Mouse (Mus musculus) C2C12 (cell line): ENCODE results near the gene Pax3. TPM values are rescaled to one million over a fixed set of nuclear protein-coding genes. Genes with fewer than 3 reads are reported as not detected.

ENCODE experiments used
- H3K27me3 ChIP-seq: one replicate; pipeline ENCODE4 v1.6.1; 2011; ENCODE audit not compliant: control insufficient read depth, insufficient read depth, insufficient read length
- H3K36me3 ChIP-seq: one replicate; pipeline ENCODE4 v1.6.1; 2011; ENCODE audit not compliant: control insufficient read depth, insufficient read depth
- H3K4me3 ChIP-seq: one replicate; pipeline ENCODE4 v1.5.1; 2011; ENCODE audit warnings: mild to moderate bottlenecking, control low read depth; ENCODE audit not compliant: poor library complexity, insufficient read depth, severe bottlenecking
- H3K79me2 ChIP-seq: one replicate; pipeline ENCODE4 v1.6.1; 2011; ENCODE audit not compliant: control insufficient read depth, insufficient read depth
- H3K79me3 ChIP-seq: one replicate; pipeline ENCODE4 v1.6.1; 2011; ENCODE audit warnings: low read depth, control low read depth
- H3ac ChIP-seq: one replicate; pipeline ENCODE3; 2011; ENCODE audit warnings: low read depth; ENCODE audit not compliant: control insufficient read depth, insufficient read length
- CEBPB ChIP-seq: IDR thresholded peaks from one replicate; pipeline ENCODE4 v1.6.1; 2011; ENCODE audit warnings: low read depth, mild to moderate bottlenecking, control low read depth, moderate library complexity
- CTCF ChIP-seq: IDR thresholded peaks from one replicate; pipeline ENCODE4 v1.5.1; 2011; ENCODE audit not compliant: control insufficient read depth, insufficient read depth, insufficient read length
- FOSL1 ChIP-seq: IDR thresholded peaks from one replicate; pipeline ENCODE4 v1.8.0; 2011; ENCODE audit warnings: mild to moderate bottlenecking, low read length; ENCODE audit not compliant: poor library complexity, insufficient read depth, severe bottlenecking
- MAX ChIP-seq: IDR thresholded peaks from one replicate; pipeline ENCODE4 v1.6.1; 2011; ENCODE audit warnings: mild to moderate bottlenecking, control low read depth
- MYOD1 ChIP-seq: IDR thresholded peaks from one replicate; pipeline ENCODE4 v1.6.1; 2011; ENCODE audit warnings: low read depth; ENCODE audit not compliant: control insufficient read depth, insufficient read length
- MYOG ChIP-seq: IDR thresholded peaks from one replicate; pipeline ENCODE4 v1.6.1; 2011; ENCODE audit not compliant: control insufficient read depth, insufficient read length; ENCODE audit errors: extremely low read depth
- USF1 ChIP-seq: IDR thresholded peaks from one replicate; pipeline ENCODE4 v1.6.1; 2011; ENCODE audit warnings: low read depth, mild to moderate bottlenecking, control low read depth, moderate library complexity
- polyA plus RNA-seq: library from polyadenylated mRNA; unstranded; fragments of >200 nt; fragmentation: generic; extraction: Trizol; gene quantifications from one replicate; pipeline ENCODE4 v1.2.1, GENCODE M21; 2012; ENCODE audit warnings: missing spikeins

Pax3 gene
- polyA plus RNA-seq, 1 experiment, result 0.23 TPM

- no peak for TF ChIP-seq MYOD1
- no peak for TF ChIP-seq USF1
- TF ChIP-seq FOSL1, result no peak
- TF ChIP-seq MAX, result no peak
- TF ChIP-seq MYOG, result no peak
- TF ChIP-seq CTCF, result no peak
- TF ChIP-seq CEBPB, result no peak
- Histone ChIP-seq H3K36me3 (no peaks in the 10 kb centered on the region), H3K4me3 (no peak overlapping the region), H3K79me3 (no peaks in the 10 kb centered on the region), H3ac (no peak overlapping the region), H3K79me2 (no peaks in the 10 kb centered on the region), H3K27me3 (no peaks in the 10 kb centered on the region)
These were observed 4.5 kb upstream of the Pax3 start for GRCm38 (mm10) chr1:78201251-78202010.

DNA sequence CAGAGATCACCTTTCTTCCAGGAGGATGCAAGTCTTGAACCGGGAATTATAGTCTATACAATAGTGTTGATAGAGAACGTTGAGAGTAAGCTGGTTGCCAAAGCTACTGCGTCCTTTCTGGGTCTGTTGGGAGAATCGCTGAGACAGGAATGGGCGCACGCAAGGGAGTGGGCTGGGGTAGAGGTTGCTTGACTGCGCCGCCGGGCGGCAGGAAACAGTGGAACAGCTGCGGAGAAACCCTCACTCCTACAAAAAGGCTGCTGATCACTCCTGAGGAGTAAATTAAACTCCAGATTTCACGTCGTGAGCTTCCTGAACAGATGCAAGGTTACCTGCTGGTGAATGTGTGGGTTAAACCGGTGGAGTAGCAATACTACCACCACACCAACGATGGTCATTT, 3.3 kb upstream of the Pax3 start:
- Histone ChIP-seq H3ac (no peak overlapping the region), H3K4me3 (no peak overlapping the region), H3K27me3 (no peaks in the 10 kb centered on the region), H3K79me2 (no peaks in the 10 kb centered on the region), H3K36me3 (no peaks in the 10 kb centered on the region), H3K79me3 (no peaks in the 10 kb centered on the region)
- TF ChIP-seq MYOD1 (no peak), FOSL1 (no peak), MYOG (no peak), CTCF (no peak), MAX (no peak), USF1 (no peak), CEBPB (no peak)

DNA sequence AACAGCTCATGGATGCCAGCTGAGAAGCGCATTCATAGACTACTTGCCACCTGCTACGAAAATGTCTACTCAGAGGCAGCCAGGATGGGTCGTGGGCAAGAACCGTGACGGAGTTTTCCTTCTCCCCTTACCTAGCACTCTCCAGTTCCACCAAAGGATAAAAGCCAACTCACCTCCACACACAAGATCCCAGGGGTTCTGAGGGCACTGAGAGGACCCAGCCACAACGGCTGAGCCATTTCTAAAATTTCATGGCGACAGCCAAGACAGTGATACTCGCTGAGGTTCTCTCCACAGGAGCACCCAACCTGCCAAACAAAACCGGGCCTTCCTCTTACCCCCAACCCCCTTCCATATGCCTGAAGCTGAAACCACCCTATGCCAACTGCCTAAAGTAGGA, 2.3 kb upstream of the Pax3 start:
- H3K79me2 ChIP-seq, result no peaks in the 10 kb centered on the region
- no peak overlapping the region for H3K4me3 ChIP-seq
- H3ac ChIP-seq, result no peak overlapping the region
- no peaks in the 10 kb centered on the region for H3K27me3 ChIP-seq
- no peaks in the 10 kb centered on the region for H3K79me3 ChIP-seq
- TF ChIP-seq MYOG (no peak), USF1 (no peak), MAX (no peak), CEBPB (no peak), CTCF (no peak), MYOD1 (no peak), FOSL1 (no peak)
- H3K36me3 ChIP-seq, result no peaks in the 10 kb centered on the region

- TF ChIP-seq MYOD1 (no peak), CTCF (no peak)
- no peaks in the 10 kb centered on the region for H3K79me3 ChIP-seq
- no peaks in the 10 kb centered on the region for H3K27me3 ChIP-seq
- no peaks in the 10 kb centered on the region for H3K79me2 ChIP-seq
- H3ac ChIP-seq, result no peak overlapping the region
- no peak overlapping the region for H3K4me3 ChIP-seq
- no peaks in the 10 kb centered on the region for H3K36me3 ChIP-seq
These were observed 1.5 kb upstream of the Pax3 start for GRCm38 (mm10) chr1:78198319-78198940.

DNA sequence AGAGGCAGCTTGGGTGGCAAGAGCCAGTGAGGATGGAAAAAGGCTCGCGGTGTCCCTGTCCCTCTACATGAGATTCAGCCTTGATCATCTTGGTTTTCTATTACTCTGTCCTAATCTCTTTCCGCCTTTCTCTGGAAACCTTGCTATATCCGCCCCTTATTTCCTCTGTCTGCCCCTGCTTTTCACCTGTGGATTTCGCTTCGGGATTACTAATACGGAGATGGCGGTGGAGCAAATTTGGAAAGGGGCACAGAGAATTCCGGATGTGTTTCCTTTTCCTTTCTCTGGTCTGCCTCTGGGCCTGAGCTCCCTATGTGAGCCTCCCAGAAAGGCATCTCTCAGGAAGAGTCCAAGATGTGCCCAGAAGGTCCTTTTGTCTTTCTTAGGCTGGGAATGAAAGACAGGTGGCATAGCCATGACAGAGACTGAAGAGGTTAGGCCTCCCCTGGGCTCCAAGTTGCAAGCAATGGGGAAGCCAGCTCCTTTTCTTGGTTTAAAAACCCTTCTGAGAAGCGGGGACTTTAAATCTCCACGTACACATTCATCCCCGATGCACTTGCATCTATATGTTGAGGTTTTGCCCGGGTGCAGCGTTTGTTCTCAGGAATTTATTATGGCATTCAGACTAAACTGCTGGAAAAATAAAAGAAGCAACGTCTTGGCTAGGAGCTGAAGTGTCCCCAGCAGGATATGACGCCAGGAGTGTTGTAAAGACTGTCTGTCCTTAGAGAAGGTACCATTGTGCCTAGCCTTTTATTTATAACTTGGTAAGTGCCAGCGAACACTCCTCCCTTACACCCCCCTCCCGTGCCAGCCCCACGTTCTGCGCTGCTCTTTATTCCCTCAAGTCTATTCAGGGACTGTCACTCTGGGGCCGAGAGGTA, 659 bp upstream of the Pax3 start:
- Histone ChIP-seq H3K27me3 (no peaks in the 10 kb centered on the region), H3ac (no peak overlapping the region), H3K4me3 (no peak overlapping the region), H3K36me3 (no peaks in the 10 kb centered on the region), H3K79me2 (no peaks in the 10 kb centered on the region), H3K79me3 (no peaks in the 10 kb centered on the region)
- TF ChIP-seq USF1, result no peak
- no peak for TF ChIP-seq MYOD1
- no peak for TF ChIP-seq CTCF
- no peak for TF ChIP-seq CEBPB
- TF ChIP-seq MYOG, result no peak
- no peak for TF ChIP-seq MAX
- TF ChIP-seq FOSL1, result no peak
